Mouse (Mus musculus) heart, postnatal 0 days (tissue): Measurements from ENCODE around the gene B3gat3. TPM values are rescaled to one million over a fixed set of nuclear protein-coding genes. Genes with fewer than 3 reads are reported as not detected.

Source experiments
- ATAC-seq: fragments of 200-750 bp; cut with Nextera tagmentation; 2 replicates; pipeline ENCODE4 v1.8.0; 2017; ENCODE audit warnings: low read depth, moderate number of reproducible peaks, moderate library complexity; ENCODE audit not compliant: insufficient read depth
- DNase-seq: peaks from one replicate; pipeline ENCODE4 v3.0.0-alpha.2; 2016; ENCODE audit warnings: low spot score
- H3K27ac ChIP-seq: fragments of 300-500 bp; sonication (generic); 2 replicates; pipeline ENCODE4 v1.5.1; 2014; ENCODE audit warnings: low read depth, mild to moderate bottlenecking
- H3K27me3 ChIP-seq: fragments of 300-500 bp; sonication (generic); 2 replicates; pipeline ENCODE4 v1.6.1; 2014; ENCODE audit warnings: low read length, mixed read lengths; ENCODE audit not compliant: control insufficient read depth, insufficient read depth
- H3K36me3 ChIP-seq: fragments of 300-500 bp; sonication (generic); replicated peaks from 2 replicates; pipeline ENCODE4 v1.6.1; 2014; ENCODE audit warnings: low read length, mixed read lengths; ENCODE audit not compliant: control insufficient read depth, insufficient read depth
- H3K4me1 ChIP-seq: fragments of 300-500 bp; sonication (generic); 2 replicates; pipeline ENCODE4 v1.6.1; 2014; ENCODE audit warnings: antibody characterized with exemption; ENCODE audit not compliant: control insufficient read depth, insufficient read depth
- H3K4me2 ChIP-seq: fragments of 300-500 bp; sonication (generic); 2 replicates; pipeline ENCODE4 v1.6.1; 2014; ENCODE audit warnings: low read depth, mild to moderate bottlenecking, low read length, moderate library complexity
- H3K4me3 ChIP-seq: fragments of 300-500 bp; sonication (generic); 2 replicates; pipeline ENCODE4 v1.5.1; 2014; ENCODE audit warnings: low read depth, low read length
- H3K9ac ChIP-seq: fragments of 300-500 bp; sonication (generic); replicated peaks from 2 replicates; pipeline ENCODE4 v1.6.1; 2014; ENCODE audit warnings: low read depth, low read length, mixed read lengths
- H3K9me3 ChIP-seq: fragments of 300-500 bp; sonication (generic); replicated peaks from 2 replicates; pipeline ENCODE4 v1.6.1; 2016; ENCODE audit warnings: low read length; ENCODE audit not compliant: control insufficient read depth
- CTCF ChIP-seq: IDR thresholded peaks from 2 replicates; pipeline ENCODE4 v1.5.1; 2016; ENCODE audit warnings: antibody characterized with exemption, control low read depth, low read depth
- EP300 ChIP-seq: IDR thresholded peaks from 2 replicates; pipeline ENCODE4 v1.6.1; 2016; ENCODE audit warnings: antibody characterized with exemption, low read depth
- WGBS: fragments of 180-500 bp; shearing (Covaris S2); extraction: QIAGEN DNeasy Blood & Tissue Kit; methylation state at CpG from one replicate; pipeline ENCODE4 v1.1.7; 2014; 5-methylcytosine and 5-hydroxymethylcytosine counted together
- polyA plus RNA-seq: library from polyadenylated mRNA; unstranded; fragments of >200 nt; fragmentation: Nextera tagmentation; extraction: Ambion mirVana; gene quantifications from 2 replicates; pipeline ENCODE4 v1.2.1, GENCODE M21; 2015
- total RNA-seq: library from RNA; depleted of rRNA; stranded (reverse); fragments of >200 nt; gene quantifications from 2 replicates; pipeline ENCODE4 v1.2.3, GENCODE M21; 2014; ENCODE audit warnings: low replicate concordance

Gene B3gat3
- total and polyA plus RNA-seq, 2 experiments from 2014 or later: 26.8 to 54.2 TPM

DNA sequence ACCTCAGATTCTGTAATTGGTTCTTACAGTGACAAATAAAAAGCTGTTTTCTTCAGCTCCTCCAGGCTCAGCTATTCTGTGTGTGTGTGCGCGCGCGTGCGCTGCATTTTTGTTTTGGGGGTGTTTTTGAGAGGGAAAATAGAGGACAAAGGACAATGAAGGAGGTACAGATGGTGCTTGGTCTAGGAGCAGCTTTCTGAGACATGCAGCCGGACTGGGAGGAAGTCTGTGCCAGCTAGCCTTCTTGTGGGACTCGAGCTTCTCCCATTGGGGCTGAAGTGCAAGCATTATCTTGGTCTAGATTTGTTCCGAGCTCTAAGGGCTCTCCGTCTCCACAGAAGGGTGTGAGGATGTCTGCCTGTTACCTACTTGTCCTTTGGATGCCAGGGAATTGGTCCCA is 32.1 kb downstream of the B3gat3 start:
- WGBS: 84% methylated on average over 9 of the region's 9 CpGs

GRCm38 (mm10) chr19:8953135-8954039 is 33.2 kb downstream of the B3gat3 start, which contains the start of gene Tut1:
Tut1 (plus strand) TSS chr19:8953847.
- DNase-seq (peak; percentile 97), ATAC-seq (peak; percentile 96)
- peak within 1 kb of the TSS; percentile 69 for H3K27ac ChIP-seq
- peaks cover 48% of the 10 kb centered on the region for H3K36me3 ChIP-seq
- no peak for TF ChIP-seq CTCF
- TF ChIP-seq EP300: peak; percentile 73
- H3K27me3 ChIP-seq: no peaks in the 10 kb centered on the region
- H3K9me3 ChIP-seq: no peaks in the 10 kb centered on the region
- H3K4me3 ChIP-seq: peak within 1 kb of the TSS; percentile 79
- WGBS: under 1% methylated on average over 46 of the region's 46 CpGs
- H3K4me2 ChIP-seq: peak within 1 kb of the TSS; percentile 79
- H3K4me1 ChIP-seq: peaks cover 6% of the 10 kb centered on the region; the same call in 1 of the 2 replicates
- peak within 1 kb of the TSS; percentile 69 for H3K9ac ChIP-seq

More for the DNA sequence above, 32.1 kb downstream of the B3gat3 start:
- ATAC-seq (no peak), DNase-seq (no peak)
- no peaks in the 10 kb centered on the region for H3K27me3 ChIP-seq
- no peak overlapping the region for H3K27ac ChIP-seq
- H3K4me2 ChIP-seq: no peak overlapping the region
- H3K9me3 ChIP-seq: no peaks in the 10 kb centered on the region
- no peak overlapping the region for H3K4me3 ChIP-seq
- H3K9ac ChIP-seq: no peak overlapping the region
- TF ChIP-seq EP300: no peak
- no peak for TF ChIP-seq CTCF
- H3K36me3 ChIP-seq: peaks cover 55% of the 10 kb centered on the region
- H3K4me1 ChIP-seq: peaks cover 6% of the 10 kb centered on the region; the same call in 1 of the 2 replicates

DNA sequence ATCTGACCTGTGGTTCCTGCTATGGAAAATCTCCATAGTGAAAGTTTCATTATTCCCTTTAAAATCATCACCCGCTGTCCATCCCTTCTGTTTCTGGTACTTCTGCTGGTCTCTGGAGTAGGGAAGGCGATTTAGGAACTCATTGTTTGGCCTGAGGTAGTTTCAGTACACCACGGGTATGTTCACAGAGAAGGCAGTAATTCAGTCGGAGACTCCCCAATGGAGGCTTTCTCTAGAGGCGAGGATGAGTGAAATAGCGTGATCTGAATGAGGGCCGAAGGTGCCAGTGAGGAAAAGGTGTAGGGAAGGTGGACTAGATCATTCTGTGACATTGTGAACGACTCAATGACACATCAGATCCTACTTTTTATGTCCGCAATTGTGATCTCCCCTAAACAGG is 34.0 kb downstream of the B3gat3 start:
- Histone ChIP-seq H3K4me1 (peaks cover 6% of the 10 kb centered on the region; the same call in 1 of the 2 replicates), H3K9me3 (no peaks in the 10 kb centered on the region), H3K9ac (peak overlapping the region; percentile 69), H3K36me3 (peaks cover 45% of the 10 kb centered on the region), H3K4me2 (peak overlapping the region; percentile 79), H3K4me3 (peak overlapping the region; percentile 79), H3K27ac (peak overlapping the region; percentile 69), H3K27me3 (no peaks in the 10 kb centered on the region)
- WGBS: 6% methylated on average over 9 of the region's 9 CpGs
- ATAC-seq (no peak), DNase-seq (no peak)
- no peak for TF ChIP-seq CTCF
- TF ChIP-seq EP300: no peak

DNA sequence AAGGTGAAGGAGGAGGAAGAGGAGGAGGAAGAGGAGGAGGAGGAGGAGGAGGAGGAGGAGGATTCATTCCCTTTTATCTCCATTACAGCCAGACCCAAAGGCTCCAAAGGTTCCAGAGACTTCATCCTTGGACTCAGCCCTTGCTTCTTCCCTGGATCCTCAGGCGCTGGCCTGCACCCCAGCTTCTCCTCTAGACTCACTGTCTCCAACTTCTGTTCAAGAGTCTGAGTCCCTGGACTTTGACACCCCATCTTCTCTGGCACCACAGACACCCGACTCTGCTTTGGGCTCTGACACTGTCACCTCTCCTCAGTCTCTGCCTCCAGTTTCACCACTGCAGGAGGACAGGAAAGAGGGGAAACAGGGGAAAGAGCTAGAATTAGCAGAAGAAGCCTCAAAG is 42.1 kb downstream of the B3gat3 start:
- no peak overlapping the region for H3K4me3 ChIP-seq
- no peaks in the 10 kb centered on the region for H3K27me3 ChIP-seq
- H3K4me1 ChIP-seq: peaks cover 3% of the 10 kb centered on the region; the same call in 1 of the 2 replicates
- TF ChIP-seq CTCF (no peak), EP300 (no peak)
- no peak overlapping the region for H3K27ac ChIP-seq
- peaks cover 71% of the 10 kb centered on the region for H3K36me3 ChIP-seq
- H3K4me2 ChIP-seq: no peak overlapping the region
- DNase-seq (no peak), ATAC-seq (no peak)
- 77% methylated on average over 2 of the region's 2 CpGs for WGBS
- no peak overlapping the region for H3K9ac ChIP-seq
- no peaks in the 10 kb centered on the region for H3K9me3 ChIP-seq

- no peak for DNase-seq
- no peaks in the 10 kb centered on the region for H3K27me3 ChIP-seq
- no peak for ATAC-seq
- H3K4me1 ChIP-seq: peaks cover 15% of the 10 kb centered on the region
- peaks cover 70% of the 10 kb centered on the region for H3K36me3 ChIP-seq
- no peak overlapping the region for H3K4me2 ChIP-seq
- H3K9me3 ChIP-seq: no peaks in the 10 kb centered on the region
- WGBS: 89% methylated on average over 11 of the region's 11 CpGs
- no peak overlapping the region for H3K9ac ChIP-seq
- TF ChIP-seq EP300: no peak
- no peak for TF ChIP-seq CTCF
- H3K27ac ChIP-seq: no peak overlapping the region
- no peak overlapping the region for H3K4me3 ChIP-seq
Observed at GRCm38 (mm10) chr19:8965075-8965474, 44.9 kb downstream of the B3gat3 start.
